Mouse (Mus musculus): ENCODE results near the gene Ruvbl1.

DNA sequence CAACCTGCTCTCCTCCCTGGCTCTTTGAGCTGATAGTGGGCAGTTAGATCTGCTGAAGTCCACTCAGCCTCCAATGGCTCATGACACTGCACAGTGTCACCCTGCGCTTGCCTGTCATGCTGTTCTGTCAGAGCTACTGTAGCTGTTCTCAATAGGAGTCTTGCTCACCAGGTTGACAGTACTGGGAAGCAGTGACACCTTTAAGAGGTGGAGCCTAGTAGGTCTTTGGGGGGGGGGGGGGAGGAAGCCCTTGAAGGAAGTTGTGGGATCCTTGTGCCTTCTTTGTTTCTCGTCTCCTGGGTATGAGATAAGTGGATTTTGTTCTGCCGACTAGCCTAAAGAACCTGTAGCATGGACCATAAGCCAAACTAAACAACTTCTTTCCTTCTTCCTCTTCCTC is 57.4 kb downstream of the Ruvbl1 start:
- TF ChIP-seq CTCF (IDR thresholded peaks at IDR 0.05; ENCODE audit: control insufficient read depth, insufficient read depth, insufficient read length), result no peak
- TF ChIP-seq MAX (IDR thresholded peaks at IDR 0.05), result no peak
- TF ChIP-seq MYOD1 (IDR thresholded peaks at IDR 0.05; ENCODE audit: control insufficient read depth, insufficient read length, low read depth), result no peak
- no peak for TF ChIP-seq MYOG (IDR thresholded peaks at IDR 0.05; ENCODE audit: control insufficient read depth, extremely low read depth, insufficient read length)

All from C2C12 (cell line).